Mouse (Mus musculus): Measurements from ENCODE around the gene Pitpnc1.
A peak's percentile ranks its signal among the peaks of the same experiment; 100 is the strongest.
"Not testable (repeated sequence)": the region's sequence is repeated elsewhere in the genome, so short reads cannot be mapped to it uniquely, and the experiment has no call there.

Pitpnc1 gene

DNA sequence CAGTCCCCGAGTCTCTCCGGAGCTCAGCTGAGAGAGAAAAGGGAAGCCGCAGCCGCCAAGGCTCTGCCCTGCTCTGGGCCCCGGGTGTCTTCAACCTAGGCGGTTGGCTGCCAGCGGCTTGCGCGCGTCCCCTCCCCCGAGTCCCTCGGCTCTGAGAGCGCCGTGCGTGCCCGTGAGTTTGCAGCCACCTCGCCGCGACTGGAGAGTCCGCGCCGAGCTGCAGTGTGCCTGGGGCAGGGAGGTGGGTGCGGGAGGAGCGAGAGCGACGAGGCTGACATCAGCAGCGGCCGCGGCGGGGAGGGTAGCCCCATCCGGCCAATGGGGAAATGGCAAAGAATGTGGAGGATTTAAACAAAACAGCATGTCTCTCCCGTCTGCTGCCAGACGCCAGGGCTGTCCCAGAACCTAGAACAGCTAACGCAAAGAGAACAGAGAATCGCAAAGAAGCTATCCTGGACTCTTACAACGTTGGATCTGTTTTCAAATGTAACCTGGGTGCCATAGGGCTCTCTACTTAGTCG is at the start of gene Pitpnc1:
TSS of gene Pitpnc1 (minus strand) at position 179 of the 521 bp plus-strand sequence.
- DNase-seq, result peak; percentile 90 to 92

DNA sequence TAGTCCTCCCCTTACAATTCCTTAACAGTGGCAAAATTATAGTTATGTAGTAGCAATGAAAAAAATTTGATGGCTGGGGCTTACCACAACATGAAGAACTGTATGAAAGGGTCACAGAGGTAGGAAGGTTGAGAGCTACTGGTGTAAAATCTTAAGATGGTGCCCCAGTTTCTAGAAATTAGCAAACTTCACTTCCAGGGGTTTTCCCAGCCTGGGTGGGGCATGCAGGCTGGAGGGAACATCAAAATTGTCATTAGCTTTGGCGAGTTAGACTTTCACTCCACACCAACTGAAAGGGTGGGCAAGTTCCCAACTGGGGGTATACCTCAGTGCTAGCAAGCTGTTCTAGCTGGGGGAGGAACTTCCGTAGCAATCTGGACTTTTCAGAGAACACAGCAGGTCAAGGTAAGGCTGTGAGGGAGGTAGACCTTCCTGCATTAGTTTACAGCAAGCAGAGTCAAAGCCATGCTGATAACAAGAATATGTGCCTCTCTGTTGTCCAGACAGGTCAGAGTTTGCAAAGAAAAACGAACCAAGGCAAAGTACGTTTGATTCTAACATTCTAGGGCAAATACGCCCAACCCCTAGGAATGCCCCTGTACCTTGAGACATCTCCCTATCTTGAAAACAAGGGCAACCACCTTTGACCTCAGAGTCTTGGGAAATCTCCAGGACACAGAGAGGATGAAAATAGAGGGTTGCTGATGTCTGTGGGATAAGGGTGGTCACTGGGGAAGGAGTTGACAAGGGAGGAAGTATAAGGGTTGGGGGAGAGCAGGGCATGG is 48.3 kb upstream of the Pitpnc1 start:
- no peak for DNase-seq

DNA sequence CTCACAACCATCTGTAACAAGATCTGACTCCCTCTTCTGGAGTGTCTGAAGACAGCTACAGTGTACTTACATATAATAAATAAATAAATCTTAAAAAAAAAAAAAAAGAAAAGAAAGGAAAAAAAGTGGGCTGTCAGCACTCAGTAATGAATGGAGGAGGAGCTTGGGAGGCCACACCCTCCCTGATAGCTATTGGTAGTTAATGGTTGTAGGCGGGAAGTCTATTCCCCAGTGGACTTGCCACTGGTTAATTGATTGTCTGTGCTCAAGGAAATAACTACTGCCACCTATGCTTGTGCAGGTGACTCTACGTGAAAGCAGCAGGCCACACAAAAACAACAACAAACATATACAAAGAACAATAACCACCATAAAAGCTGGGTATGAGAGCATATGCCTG is 45.9 kb upstream of the Pitpnc1 start:
- no peak for DNase-seq

GRCm38 (mm10) chr11:107513047-107513446 is 42.5 kb upstream of the Pitpnc1 start:
- DNase-seq, result no peak

- DNase-seq, result peak; percentile 61 to 62
Observed at GRCm38 (mm10) chr11:107511954-107512353, 41.5 kb upstream of the Pitpnc1 start.

GRCm38 (mm10) chr11:107510362-107511269 is 40.1 kb upstream of the Pitpnc1 start:
- peak in 1 of 2 experiments; percentile 30 for DNase-seq

- DNase-seq, result no peak
Observed at GRCm38 (mm10) chr11:107509631-107510338, 39.3 kb upstream of the Pitpnc1 start.

- DNase-seq, result peak; percentile 33 to 36
Observed at GRCm38 (mm10) chr11:107506260-107506659, 35.8 kb upstream of the Pitpnc1 start.

GRCm38 (mm10) chr11:107504364-107504763 is 33.9 kb upstream of the Pitpnc1 start:
- not testable (repeated sequence) for DNase-seq

DNA sequence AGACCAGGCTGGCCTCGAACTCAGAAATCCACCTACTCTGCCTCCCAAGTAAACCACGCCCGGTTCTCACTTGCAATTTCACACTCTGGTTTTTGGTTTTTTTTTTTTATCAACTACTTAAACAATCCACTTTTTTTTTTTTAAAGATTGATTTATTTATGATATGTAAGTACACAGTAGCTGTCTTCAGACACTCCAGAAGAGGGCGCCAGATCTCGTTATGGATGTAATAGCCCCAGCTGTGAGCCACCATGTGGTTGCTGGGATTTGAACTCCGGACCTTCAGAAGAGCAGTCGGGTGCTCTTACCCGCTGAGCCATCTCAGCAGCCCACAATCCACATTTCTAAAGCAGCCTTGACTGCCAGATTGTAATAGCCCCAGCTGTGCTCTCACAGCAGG is 32.3 kb upstream of the Pitpnc1 start:
- no peak for DNase-seq

DNA sequence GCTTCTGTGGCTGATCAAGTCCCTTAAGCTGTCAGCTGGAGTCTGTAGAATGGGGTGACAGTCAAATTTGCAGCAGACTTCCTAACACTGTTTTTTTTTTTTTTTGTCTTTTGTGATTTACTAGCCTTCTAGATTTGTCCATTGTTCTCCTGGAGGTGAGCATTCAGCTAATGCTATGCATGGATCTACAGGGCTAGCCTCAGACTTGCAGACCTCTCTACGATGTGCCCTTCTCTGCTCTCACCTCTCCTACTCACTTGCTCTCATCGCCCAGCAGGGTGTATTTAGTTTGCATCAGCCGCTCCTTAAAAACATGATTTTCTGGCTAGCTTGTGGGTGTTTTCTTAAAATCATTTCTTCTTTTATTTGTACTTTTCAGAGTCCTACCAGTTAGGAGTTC is 13.8 kb upstream of the Pitpnc1 start:
- no peak for DNase-seq

DNA sequence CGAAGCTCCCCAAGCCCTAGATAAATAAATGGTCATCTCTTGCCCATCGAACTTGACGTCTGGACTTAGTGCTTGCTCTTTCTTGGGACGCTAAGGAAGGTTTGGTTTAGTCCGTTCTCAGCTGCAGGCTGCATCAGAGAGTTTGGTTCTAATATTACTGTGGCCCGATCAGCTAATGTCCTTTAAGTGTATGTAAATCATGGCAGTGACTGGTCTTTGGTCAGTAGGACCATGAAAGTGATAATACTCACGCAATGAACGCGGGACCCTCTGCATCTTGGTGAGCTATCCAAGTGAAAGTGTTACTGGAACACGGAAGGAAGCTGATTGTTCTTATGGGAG is 9.3 kb upstream of the Pitpnc1 start:
- DNase-seq, result no peak

DNA sequence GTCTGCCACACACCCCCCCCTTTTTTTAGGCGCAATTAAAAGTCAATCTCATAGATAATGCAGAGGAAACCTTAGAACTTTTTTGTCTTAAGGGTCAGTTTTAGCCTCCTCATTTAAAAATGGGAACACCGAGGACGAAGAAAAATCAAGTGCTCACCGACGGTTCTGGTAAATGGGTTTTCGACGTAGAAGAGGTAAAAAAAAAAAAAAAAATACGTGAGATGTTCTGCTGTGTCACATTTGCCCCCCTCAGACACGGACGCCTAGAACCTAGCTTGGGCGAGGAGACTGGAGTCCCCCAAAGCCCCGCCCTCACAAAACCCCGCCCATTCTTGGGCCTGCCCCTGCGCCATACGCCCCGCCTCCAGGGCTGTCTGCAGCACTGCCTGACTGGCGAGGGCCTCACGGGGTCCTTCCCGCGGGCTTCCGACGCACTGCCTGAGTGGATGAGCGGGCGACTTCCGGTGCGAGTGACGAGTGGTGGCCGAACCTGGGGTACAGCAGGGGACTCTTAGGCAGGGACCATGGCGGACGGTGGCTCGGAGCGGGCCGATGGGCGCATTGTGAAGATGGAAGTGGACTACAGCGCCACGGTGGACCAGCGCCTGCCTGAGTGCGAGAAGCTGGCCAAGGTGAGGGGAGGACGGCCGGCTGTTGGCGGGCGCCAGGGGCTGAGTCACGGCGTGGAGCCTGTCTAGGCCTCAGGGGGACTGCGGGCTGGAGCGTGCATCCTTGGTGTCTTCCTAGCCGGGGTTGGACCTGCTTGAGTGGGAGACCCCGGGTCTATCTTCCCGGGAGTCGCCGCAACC is 8.8 kb upstream of the Pitpnc1 start, which contains the start of gene Psmd12:
TSS of gene Psmd12 (plus strand) at position 432 of the 809 bp plus-strand sequence.
- peak; percentile 98 to 99 for DNase-seq

- peak in 1 of 2 experiments; percentile 31 for DNase-seq
Observed at GRCm38 (mm10) chr11:107473137-107473820, 2.8 kb upstream of the Pitpnc1 start.

- DNase-seq, result no peak
Observed at GRCm38 (mm10) chr11:107472304-107472703, 1.8 kb upstream of the Pitpnc1 start.

DNA sequence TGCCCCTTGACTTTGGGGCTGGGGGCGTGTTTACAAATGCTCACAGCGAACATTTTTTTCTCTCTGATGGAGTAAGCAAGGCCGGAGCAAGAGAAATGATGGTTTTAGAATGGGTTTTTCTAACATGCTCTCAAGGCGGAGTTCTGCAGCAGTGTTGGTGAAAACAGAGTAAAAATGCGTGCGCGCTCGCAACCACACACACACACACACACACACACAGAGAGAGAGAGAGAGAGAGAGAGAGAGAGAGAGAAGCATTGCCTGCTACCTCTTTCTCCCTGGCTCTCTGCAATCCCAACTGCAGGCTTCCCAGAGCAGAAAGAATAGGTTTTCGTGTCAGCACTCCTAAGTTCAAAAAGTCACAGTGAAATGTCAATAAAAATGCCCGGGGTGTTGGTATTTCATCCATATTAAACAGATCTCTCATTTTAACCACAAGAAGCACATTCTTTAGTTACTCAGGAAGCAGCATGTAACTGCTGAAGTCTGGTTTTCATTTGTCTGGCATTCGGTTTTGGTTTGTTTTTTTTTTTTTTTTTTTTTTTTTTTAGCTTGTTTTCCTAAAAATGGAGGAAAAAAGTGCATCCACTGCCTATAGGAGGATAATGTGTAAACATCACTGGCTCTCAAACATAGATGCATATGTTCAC is 697 bp upstream of the Pitpnc1 start:
- peak in 1 of 2 experiments; percentile 41 for DNase-seq

GRCm38 (mm10) chr11:107469523-107470371 is 752 bp downstream of the Pitpnc1 start:
- DNase-seq, result peak; percentile 72 to 77

- peak; percentile 77 to 80 for DNase-seq
Observed at GRCm38 (mm10) chr11:107469031-107469522, 1.4 kb downstream of the Pitpnc1 start.

DNA sequence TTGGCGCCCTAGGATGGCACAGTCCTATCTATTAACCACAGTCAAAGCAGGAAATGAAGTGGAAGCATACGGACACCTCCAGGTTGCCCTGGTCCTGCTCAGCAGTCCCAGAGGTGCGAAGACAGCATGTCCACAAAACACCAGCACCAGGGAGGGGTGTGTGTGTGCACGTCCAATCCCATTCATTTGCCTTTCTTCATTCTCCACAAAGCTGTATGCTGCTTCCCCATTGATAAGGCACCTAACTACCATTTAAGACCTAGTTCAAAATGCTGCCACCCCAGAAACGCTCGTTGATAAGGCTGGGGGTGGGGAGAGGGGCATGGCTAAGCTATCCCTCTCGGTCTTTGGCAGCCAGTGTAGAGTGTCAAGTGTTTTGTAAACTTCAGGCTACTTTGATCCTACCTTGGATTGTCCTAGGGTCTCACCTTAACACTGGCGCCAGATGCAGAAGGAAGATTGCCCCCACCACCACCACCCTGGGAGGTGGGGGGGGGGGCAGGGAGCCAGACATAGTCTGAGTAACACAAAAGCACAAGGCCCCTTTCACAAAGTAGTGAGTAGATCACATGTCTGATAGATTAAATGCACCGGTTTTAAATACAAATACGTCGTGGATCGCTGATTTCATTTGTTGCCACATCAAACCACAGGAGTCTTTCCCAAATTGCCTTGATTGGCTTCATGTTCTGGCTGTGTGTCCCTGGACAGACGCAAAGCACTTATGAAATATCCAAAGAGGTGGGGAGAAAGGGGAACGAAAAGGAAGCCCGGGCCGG is 2.1 kb downstream of the Pitpnc1 start:
- no peak for DNase-seq

Data from thymus, postnatal 36 days (tissue).